Comparison of ENCODE assay signal across 9 mouse cellular contexts in the genomic region with DNA sequence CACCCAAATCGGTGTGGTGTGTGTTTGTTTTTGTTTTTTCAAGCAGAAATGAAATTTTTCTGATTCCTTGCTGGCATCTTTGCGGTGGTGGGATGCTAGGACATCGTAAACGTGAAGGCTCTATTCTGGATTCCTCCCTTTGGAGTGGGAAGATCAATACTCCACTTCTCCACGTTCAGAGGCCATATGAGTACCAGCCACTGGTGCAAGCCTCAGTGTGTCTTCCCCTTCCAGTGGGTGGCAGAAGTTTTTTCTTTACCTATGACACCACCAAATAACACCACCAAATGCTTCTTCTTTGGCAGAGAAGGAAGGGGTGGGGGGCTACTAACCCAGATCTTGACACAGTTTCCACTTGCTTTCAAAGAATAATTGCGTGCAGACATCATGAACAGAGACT. TPM values are rescaled to one million over a fixed set of nuclear protein-coding genes. Genes with fewer than 3 reads are reported as not detected.
DNase-seq lines count a peak whose midpoint lies in the region; ATAC-seq and TF ChIP-seq lines count a peak whose summit lies in the region.
"Had no signal": no experiment of that assay in that cellular context is flagged by ENCODE, and none has a peak within 500 bp of the region (broad histone marks: within the 10 kb centered on the region; RNA-seq: fewer than 3 reads in every experiment).

No protein-coding gene starts in this region.

- H3K9ac ChIP-seq in forebrain, embryonic 14.5 days (ENCODE audit: low read length), result no peak overlapping the region
- H3K9ac ChIP-seq in forebrain, embryonic 15.5 days (replicated peaks), result no peak overlapping the region
- H3K9ac ChIP-seq in kidney, embryonic 14.5 days (ENCODE audit: low read depth, low read length), result peak overlapping the region; percentile 48; the same call in 1 of the 2 replicates
- peak overlapping the region; percentile 18; the same call in 1 of the 2 replicates for H3K9ac ChIP-seq in embryonic facial prominence, embryonic 11.5 days (replicated peaks; ENCODE audit: low read length)
- H3K9ac ChIP-seq in limb, embryonic 14.5 days (ENCODE audit: low read depth, low read length, severe bottlenecking), result no peak overlapping the region

- no peak overlapping the region for H3K4me3 ChIP-seq in forebrain, embryonic 14.5 days (ENCODE audit: low read depth, low read length)
- H3K4me3 ChIP-seq in forebrain, embryonic 15.5 days, result no peak overlapping the region
- peak overlapping the region; percentile 38 for H3K4me3 ChIP-seq in kidney, embryonic 14.5 days (ENCODE audit: low read length)
- peak overlapping the region; percentile 25 for H3K4me3 ChIP-seq in embryonic facial prominence, embryonic 11.5 days (ENCODE audit: low read depth, low read length)
- H3K4me3 ChIP-seq in limb, embryonic 14.5 days (replicated peaks; ENCODE audit: low read length), result peak overlapping the region; percentile 33; the same call in 1 of the 2 replicates
- no peak overlapping the region for H3K4me3 ChIP-seq in layer of hippocampus, adult 2 months

- peak overlapping the region; percentile 43; the same call in 1 of the 2 replicates for H3K4me2 ChIP-seq in forebrain, embryonic 14.5 days (ENCODE audit: low read length)
- no peak overlapping the region for H3K4me2 ChIP-seq in forebrain, embryonic 15.5 days (replicated peaks)
- peak overlapping the region; percentile 57 for H3K4me2 ChIP-seq in kidney, embryonic 14.5 days (replicated peaks; ENCODE audit: low read depth, low read length)
- peak overlapping the region; percentile 47 for H3K4me2 ChIP-seq in embryonic facial prominence, embryonic 11.5 days (ENCODE audit: low read depth, low read length)
- peak overlapping the region; percentile 57 for H3K4me2 ChIP-seq in limb, embryonic 14.5 days (replicated peaks; ENCODE audit: low read depth, low read length, severe bottlenecking)

- peaks cover 98% of the 10 kb centered on the region for H3K27me3 ChIP-seq in forebrain, embryonic 14.5 days (replicated peaks; ENCODE audit: control insufficient read depth, insufficient read depth, low read length)
- H3K27me3 ChIP-seq in forebrain, embryonic 15.5 days, result peaks cover 99% of the 10 kb centered on the region
- peaks cover 44% of the 10 kb centered on the region for H3K27me3 ChIP-seq in kidney, embryonic 14.5 days (ENCODE audit: control insufficient read depth, insufficient read depth, low read length)
- peaks cover 79% of the 10 kb centered on the region for H3K27me3 ChIP-seq in embryonic facial prominence, embryonic 11.5 days (ENCODE audit: control insufficient read depth, insufficient read depth, low read length)
- H3K27me3 ChIP-seq in limb, embryonic 14.5 days (ENCODE audit: control insufficient read depth, insufficient read depth, low read length), result peaks cover 97% of the 10 kb centered on the region

- no peak for DNase-seq in forebrain, embryonic 14.5 days (ENCODE audit: low spot score)
- DNase-seq in kidney, adult 11 months, result no peak
- DNase-seq in embryonic facial prominence, embryonic 11.5 days (ENCODE audit: low spot score), result no peak
- DNase-seq in limb, embryonic 14.5 days (ENCODE audit: low spot score), result no peak
- DNase-seq in layer of hippocampus, adult 2 months (ENCODE audit: low spot score in 2 of 2), result no peak
- DNase-seq in layer of hippocampus, adult 9-11 months, result no peak

- H3K9me3 ChIP-seq in forebrain, embryonic 14.5 days (replicated peaks; ENCODE audit: control insufficient read depth, low read length), result no peaks in the 10 kb centered on the region
- H3K9me3 ChIP-seq in forebrain, embryonic 15.5 days, result no peaks in the 10 kb centered on the region
- H3K9me3 ChIP-seq in kidney, embryonic 14.5 days (ENCODE audit: control insufficient read depth, low read length), result no peaks in the 10 kb centered on the region
- no peaks in the 10 kb centered on the region for H3K9me3 ChIP-seq in embryonic facial prominence, embryonic 11.5 days (replicated peaks; ENCODE audit: control insufficient read depth, low read length)
- H3K9me3 ChIP-seq in limb, embryonic 14.5 days (ENCODE audit: control insufficient read depth, low read length), result no peaks in the 10 kb centered on the region

- H3K4me1 ChIP-seq in forebrain, embryonic 14.5 days (ENCODE audit: control insufficient read depth, insufficient read depth, low read length), result no peaks in the 10 kb centered on the region
- H3K4me1 ChIP-seq in forebrain, embryonic 15.5 days, result peaks cover 20% of the 10 kb centered on the region
- peaks cover 56% of the 10 kb centered on the region for H3K4me1 ChIP-seq in kidney, embryonic 14.5 days (ENCODE audit: control insufficient read depth, insufficient read depth, low read length)
- H3K4me1 ChIP-seq in embryonic facial prominence, embryonic 11.5 days (ENCODE audit: control insufficient read depth, insufficient read depth, low read length), result peaks cover 15% of the 10 kb centered on the region
- H3K4me1 ChIP-seq in limb, embryonic 14.5 days (ENCODE audit: control insufficient read depth, insufficient read depth, low read length), result peaks cover 22% of the 10 kb centered on the region; the same call in 1 of the 2 replicates

- no peak for ATAC-seq in forebrain, embryonic 14.5 days
- no peak for ATAC-seq in forebrain, embryonic 15.5 days (replicated peaks)
- no peak for ATAC-seq in kidney, embryonic 14.5 days (ENCODE audit: low FRiP score, low TSS enrichment)
- ATAC-seq in embryonic facial prominence, embryonic 11.5 days (replicated peaks; ENCODE audit: insufficient number of reproducible peaks, low FRiP score, low TSS enrichment, low read depth), result no peak
- no peak for ATAC-seq in limb, embryonic 14.5 days (ENCODE audit: low FRiP score, low read depth)

- TF ChIP-seq CTCF in layer of hippocampus, adult 2 months (conservative IDR thresholded peaks at IDR 0.05), result no peak

- H3K27ac ChIP-seq in forebrain, embryonic 14.5 days (ENCODE audit: low read depth, low read length), result no peak overlapping the region
- H3K27ac ChIP-seq in forebrain, embryonic 15.5 days (replicated peaks), result no peak overlapping the region
- peak overlapping the region; percentile 94; the same call in 1 of the 2 replicates for H3K27ac ChIP-seq in kidney, embryonic 14.5 days (ENCODE audit: low read depth, low read length)
- 0 out of 2 replicates have a peak overlapping the region, but pooled peaks have one; percentile 13 for H3K27ac ChIP-seq in embryonic facial prominence, embryonic 11.5 days (replicated peaks; ENCODE audit: low read depth, low read length)
- H3K27ac ChIP-seq in limb, embryonic 14.5 days (replicated peaks; ENCODE audit: low read depth, low read length), result no peak overlapping the region
- H3K27ac ChIP-seq in layer of hippocampus, adult 2 months, result no peak overlapping the region

- 5% methylated on average over 6 of the region's 6 CpGs for WGBS in forebrain, embryonic 14.5 days
- 2% methylated on average over 6 of the region's 6 CpGs for WGBS in forebrain, embryonic 15.5 days
- 12% methylated on average over 6 of the region's 6 CpGs for WGBS in kidney, embryonic 14.5 days
- WGBS in embryonic facial prominence, embryonic 11.5 days, result 4% methylated on average over 6 of the region's 6 CpGs
- WGBS in limb, embryonic 14.5 days, result 6% methylated on average over 6 of the region's 6 CpGs

- TF ChIP-seq POLR2A in limb, embryonic 14.5 days (IDR thresholded peaks at IDR 0.05; ENCODE audit: borderline replicate concordance, extremely low read depth, insufficient read depth, insufficient read length), result no peak

- no peaks in the 10 kb centered on the region for H3K36me3 ChIP-seq in forebrain, embryonic 14.5 days (ENCODE audit: control insufficient read depth, insufficient read depth, low read length)
- H3K36me3 ChIP-seq in forebrain, embryonic 15.5 days, result no peaks in the 10 kb centered on the region
- peaks cover 19% of the 10 kb centered on the region for H3K36me3 ChIP-seq in kidney, embryonic 14.5 days (ENCODE audit: control insufficient read depth, insufficient read depth, low read length)
- no peaks in the 10 kb centered on the region for H3K36me3 ChIP-seq in embryonic facial prominence, embryonic 11.5 days (replicated peaks; ENCODE audit: control insufficient read depth, insufficient read depth, low read depth, low read length)
- H3K36me3 ChIP-seq in limb, embryonic 14.5 days (ENCODE audit: control insufficient read depth, insufficient read depth, low read length), result peaks cover 6% of the 10 kb centered on the region; the same call in 1 of the 2 replicates

RNA-seq across cellular contexts. Expression of a gene that starts 1.5 kb away (rescaled TPM):
- 0.13 TPM in 1 of 2 replicates, not detected in the other for polyA plus RNA-seq in forebrain, embryonic 14.5 days (2014; fragmentation: Nextera tagmentation; extraction: Ambion mirVana)
- polyA plus RNA-seq in forebrain, embryonic 15.5 days (2015; fragmentation: Nextera tagmentation; extraction: Ambion mirVana), result 0.10 and 0.18 TPM in 2 replicates
- polyA plus RNA-seq in kidney, embryonic 14.5 days (2014; fragmentation: Nextera tagmentation; extraction: Ambion mirVana), result 6.6 and 7.1 TPM in 2 replicates
- polyA plus RNA-seq in embryonic facial prominence, embryonic 11.5 days (2014; fragmentation: Nextera tagmentation; extraction: Ambion mirVana), result 4.4 and 4.7 TPM in 2 replicates
- 0.40 and 0.72 TPM in 2 replicates for polyA plus RNA-seq in limb, embryonic 14.5 days (2012; rRNA removed)
- polyA plus RNA-seq in limb, embryonic 14.5 days (2014; fragmentation: Nextera tagmentation; extraction: Ambion mirVana), result 0.18 and 0.28 TPM in 2 replicates
- total RNA-seq in layer of hippocampus, adult 2 months (2021), result under 1 TPM in 1 of 2 experiments, not detected in 1; 0.13 TPM

RNA-seq across cellular contexts. Expression of a gene that starts 10.2 kb away (rescaled TPM):
- polyA plus RNA-seq in forebrain, embryonic 14.5 days (2014; fragmentation: Nextera tagmentation; extraction: Ambion mirVana), result 1.1 and 2.1 TPM in 2 replicates
- 1.6 and 2.0 TPM in 2 replicates for polyA plus RNA-seq in forebrain, embryonic 15.5 days (2015; fragmentation: Nextera tagmentation; extraction: Ambion mirVana)
- polyA plus RNA-seq in kidney, embryonic 14.5 days (2014; fragmentation: Nextera tagmentation; extraction: Ambion mirVana), result 48.3 and 52.3 TPM in 2 replicates
- 15.1 and 15.7 TPM in 2 replicates for polyA plus RNA-seq in embryonic facial prominence, embryonic 11.5 days (2014; fragmentation: Nextera tagmentation; extraction: Ambion mirVana)
- 14.3 and 24.4 TPM in 2 replicates for polyA plus RNA-seq in limb, embryonic 14.5 days (2012; rRNA removed)
- polyA plus RNA-seq in limb, embryonic 14.5 days (2014; fragmentation: Nextera tagmentation; extraction: Ambion mirVana), result 9.7 and 12.5 TPM in 2 replicates
- total RNA-seq in layer of hippocampus, adult 2 months (2021), result 1 to 10 TPM; 1.0 to 1.1 TPM
- total RNA-seq: monocyte, adult 5-6 weeks had no signal

RNA-seq across cellular contexts. Expression of a gene that starts 18.0 kb away (rescaled TPM):
- 47.4 and 47.6 TPM in 2 replicates for polyA plus RNA-seq in forebrain, embryonic 14.5 days (2014; fragmentation: Nextera tagmentation; extraction: Ambion mirVana)
- polyA plus RNA-seq in forebrain, embryonic 15.5 days (2015; fragmentation: Nextera tagmentation; extraction: Ambion mirVana), result 49.8 and 55.4 TPM in 2 replicates
- 67.0 and 72.8 TPM in 2 replicates for polyA plus RNA-seq in kidney, embryonic 14.5 days (2014; fragmentation: Nextera tagmentation; extraction: Ambion mirVana)
- 50.0 and 52.5 TPM in 2 replicates for polyA plus RNA-seq in embryonic facial prominence, embryonic 11.5 days (2014; fragmentation: Nextera tagmentation; extraction: Ambion mirVana)
- 120 and 122 TPM in 2 replicates for polyA plus RNA-seq in limb, embryonic 14.5 days (2012; rRNA removed)
- polyA plus RNA-seq in limb, embryonic 14.5 days (2014; fragmentation: Nextera tagmentation; extraction: Ambion mirVana), result 59.9 and 62.8 TPM in 2 replicates
- total RNA-seq in layer of hippocampus, adult 2 months (2021), result 10 to 100 TPM; 38.8 to 46.1 TPM

RNA-seq across cellular contexts. Expression of a gene that starts 42.0 kb away (rescaled TPM):
- 0.52 and 0.69 TPM in 2 replicates for polyA plus RNA-seq in forebrain, embryonic 14.5 days (2014; fragmentation: Nextera tagmentation; extraction: Ambion mirVana)
- polyA plus RNA-seq in forebrain, embryonic 15.5 days (2015; fragmentation: Nextera tagmentation; extraction: Ambion mirVana), result 0.54 and 0.87 TPM in 2 replicates
- polyA plus RNA-seq in kidney, embryonic 14.5 days (2014; fragmentation: Nextera tagmentation; extraction: Ambion mirVana), result 0.74 and 0.93 TPM in 2 replicates
- polyA plus RNA-seq in embryonic facial prominence, embryonic 11.5 days (2014; fragmentation: Nextera tagmentation; extraction: Ambion mirVana), result 19.6 and 24.5 TPM in 2 replicates
- 0.54 and 1.00 TPM in 2 replicates for polyA plus RNA-seq in limb, embryonic 14.5 days (2012; rRNA removed)
- polyA plus RNA-seq in limb, embryonic 14.5 days (2014; fragmentation: Nextera tagmentation; extraction: Ambion mirVana), result 0.15 and 0.28 TPM in 2 replicates
- under 1 TPM; 0.49 to 0.71 TPM for total RNA-seq in layer of hippocampus, adult 2 months (2021)
- total RNA-seq: monocyte, adult 5-6 weeks had no signal

Comparison
In these comparisons a context has a peak if more than half of its experiments do, and no peak if none do; other contexts are left out.
1. H3K27ac ChIP-seq: peak in kidney, embryonic 14.5 days (single experiment) and embryonic facial prominence, embryonic 11.5 days (single experiment); none in forebrain, embryonic 14.5 days (single experiment), forebrain, embryonic 15.5 days (single experiment), limb, embryonic 14.5 days (single experiment) and layer of hippocampus, adult 2 months (single experiment).
2. H3K4me3 ChIP-seq: peak in kidney, embryonic 14.5 days (single experiment), embryonic facial prominence, embryonic 11.5 days (single experiment) and limb, embryonic 14.5 days (single experiment); none in forebrain, embryonic 14.5 days (single experiment), forebrain, embryonic 15.5 days (single experiment) and layer of hippocampus, adult 2 months (single experiment).
3. H3K9ac ChIP-seq: peak in kidney, embryonic 14.5 days (single experiment) and embryonic facial prominence, embryonic 11.5 days (single experiment); none in forebrain, embryonic 14.5 days (single experiment), forebrain, embryonic 15.5 days (single experiment) and limb, embryonic 14.5 days (single experiment).